Mouse (Mus musculus): Measurements from ENCODE around the gene Cxcl14. TPM values are rescaled to one million over a fixed set of nuclear protein-coding genes. Genes with fewer than 3 reads are reported as not detected.

Cxcl14 gene
- polyA plus RNA-seq, 1 experiment: 125 TPM

- no peak for DNase-seq (ENCODE audit: extremely low spot score in 1 of 2, low spot score in 1 of 2)
These were observed 43.6 kb downstream of the Cxcl14 start for GRCm38 (mm10) chr13:56252783-56253182.

GRCm38 (mm10) chr13:56251924-56252619, 44.3 kb downstream of the Cxcl14 start, which contains the start of gene Neurog1:
TSS of gene Neurog1 (minus strand) at chr13:56252163.
- peak in 1 of 2 experiments; percentile 43 for DNase-seq (ENCODE audit: extremely low spot score in 1 of 2, low spot score in 1 of 2)

- no peak for DNase-seq (ENCODE audit: extremely low spot score in 1 of 2, low spot score in 1 of 2)
These were observed 45.0 kb downstream of the Cxcl14 start for GRCm38 (mm10) chr13:56251176-56251923.

DNA sequence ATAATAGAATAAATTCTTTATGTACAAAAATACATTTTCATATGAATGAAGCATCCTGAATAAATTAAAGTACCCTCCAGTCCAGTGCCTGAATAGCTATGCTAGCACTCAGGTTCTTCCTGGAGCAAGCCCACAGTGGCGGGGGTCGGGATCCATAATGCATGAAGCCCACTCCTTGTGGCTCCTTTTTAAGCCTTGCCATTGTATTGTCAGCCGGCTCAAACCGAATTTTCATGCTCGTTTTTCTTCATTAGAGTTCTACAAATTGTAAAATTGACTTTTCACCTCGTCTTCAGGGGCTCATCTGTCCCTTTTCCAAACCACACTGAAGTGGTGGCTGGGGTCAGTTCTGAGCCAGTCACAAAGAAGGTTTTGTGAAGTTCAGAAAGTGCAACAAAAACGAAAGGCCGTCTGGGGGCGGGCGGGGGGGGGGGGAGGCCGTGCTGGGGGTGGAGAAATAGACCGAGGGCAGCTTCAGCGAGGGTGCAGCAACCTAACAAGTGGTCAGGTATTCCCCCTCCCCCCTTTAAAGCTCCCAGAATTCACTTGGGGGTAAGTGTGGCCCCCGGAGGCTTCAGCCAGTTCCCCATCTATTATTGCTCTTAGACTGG, 45.7 kb downstream of the Cxcl14 start:
- DNase-seq (ENCODE audit: extremely low spot score in 1 of 2, low spot score in 1 of 2): no peak

- DNase-seq (ENCODE audit: extremely low spot score in 1 of 2, low spot score in 1 of 2): no peak
These were observed 46.6 kb downstream of the Cxcl14 start for GRCm38 (mm10) chr13:56249593-56250341.

- no peak for DNase-seq (ENCODE audit: extremely low spot score in 1 of 2, low spot score in 1 of 2)
These were observed 53.2 kb downstream of the Cxcl14 start for GRCm38 (mm10) chr13:56243104-56243503.

DNA sequence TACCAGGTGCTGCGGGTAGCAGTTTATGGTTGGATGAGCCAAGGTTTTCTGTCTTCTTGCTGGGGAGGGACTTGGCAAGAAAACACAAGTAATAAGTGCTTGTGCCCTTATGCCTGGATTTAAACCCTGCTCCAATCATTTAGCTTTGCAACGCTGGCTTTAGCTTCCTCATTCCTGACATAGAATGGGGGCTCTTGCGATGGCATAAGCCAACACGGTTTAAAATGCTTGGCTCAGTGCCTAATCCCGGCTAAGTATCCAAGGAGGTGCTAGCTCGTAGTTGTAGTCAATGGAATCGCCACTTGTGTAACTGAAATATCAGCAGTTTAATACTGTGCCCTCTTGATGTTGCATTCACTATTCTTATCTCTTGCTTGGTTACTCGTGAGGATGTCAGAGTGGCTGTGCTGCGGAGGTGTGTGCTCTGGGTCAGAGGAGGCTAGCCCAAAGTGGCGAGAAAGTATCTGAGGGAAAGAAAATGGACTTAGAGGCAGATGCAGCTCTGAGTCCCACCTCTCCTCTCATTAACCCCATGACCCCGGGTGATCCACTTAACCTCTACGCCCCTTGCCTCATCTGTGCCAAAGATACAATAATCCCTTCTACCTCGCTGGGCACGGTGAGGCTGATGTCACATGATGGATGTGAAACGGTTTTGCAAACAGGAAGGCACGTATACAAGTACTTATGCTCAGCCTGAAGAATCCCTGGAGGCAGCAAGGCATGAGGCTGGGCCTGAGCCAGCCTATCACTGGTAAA, 56.2 kb downstream of the Cxcl14 start:
- DNase-seq (ENCODE audit: extremely low spot score in 1 of 2, low spot score in 1 of 2): no peak

Other genes with a start within 250 kb of the Cxcl14 start
- 126 and 145 TPM in 2 replicates for gene H2afy, start 160.2 kb downstream of the Cxcl14 start, polyA plus RNA-seq (2012; rRNA removed)
- gene Tifab, start 117.7 kb downstream of the Cxcl14 start, polyA plus RNA-seq (2012; rRNA removed): 2.1 and 2.2 TPM in 2 replicates
- 0.13 and 0.24 TPM in 2 replicates for gene Neurog1, start 44.4 kb downstream of the Cxcl14 start, polyA plus RNA-seq (2012; rRNA removed)
- not detected in 2 replicates for gene Gm3045, start 130.0 kb upstream of the Cxcl14 start, polyA plus RNA-seq (2012; rRNA removed)
- gene Slc25a48, start 141.8 kb upstream of the Cxcl14 start, polyA plus RNA-seq (2012; rRNA removed): 0.04 TPM in 2 replicates
- not detected in 2 replicates for gene Il9, start 185.7 kb upstream of the Cxcl14 start, polyA plus RNA-seq (2012; rRNA removed)
- gene Fbxl21, start 225.9 kb upstream of the Cxcl14 start, polyA plus RNA-seq (2012; rRNA removed): 4.6 and 5.8 TPM in 2 replicates